Mouse (Mus musculus): ENCODE results near the gene Camk1d.

GRCm38 (mm10) chr2:5286189-5287043 lies 427.9 kb downstream of the Camk1d start:
- no peak for TF ChIP-seq POLR2A (IDR thresholded peaks at IDR 0.05; ENCODE audit: control insufficient read depth, low read depth, low read length)
- no peak for TF ChIP-seq CTCF (IDR thresholded peaks at IDR 0.05; ENCODE audit: control insufficient read depth, insufficient read depth, insufficient replicate concordance, low read depth, low read length)

Data from testis, adult 2 months (tissue).